ENCODE assay signal across 10 mouse cellular contexts in genomic region chr6:125512950-125513596, GRCm38 (mm10). TPM values are rescaled to one million over a fixed set of nuclear protein-coding genes. Genes with fewer than 3 reads are reported as not detected.
DNase-seq lines count a peak whose midpoint lies in the region; ATAC-seq lines count a peak whose summit lies in the region.
"Had no signal": no experiment of that assay in that cellular context is flagged by ENCODE, and none has a peak within 500 bp of the region (broad histone marks: within the 10 kb centered on the region; RNA-seq: fewer than 3 reads in every experiment).

No protein-coding gene starts in this region.

- ATAC-seq in heart, embryonic 14.5 days (ENCODE audit: insufficient number of reproducible peaks, insufficient read depth, low FRiP score, low read depth) = peak; percentile 73
- peak; percentile 36; the same call in 1 of the 2 replicates for ATAC-seq in stomach, embryonic 15.5 days (ENCODE audit: insufficient read depth, low FRiP score, low read depth)
- ATAC-seq: hindbrain, embryonic 16.5 days had no signal

- H3K4me3 ChIP-seq in heart, embryonic 14.5 days (ENCODE audit: control insufficient read depth in 1 of 2, insufficient read depth in 1 of 2, low read depth in 1 of 2, low read length in 2 of 2) = no peak overlapping the region
- H3K4me3 ChIP-seq in stomach, embryonic 15.5 days (replicated peaks) = no peak overlapping the region
- no peak overlapping the region for H3K4me3 ChIP-seq in midbrain, embryonic 10.5 days

- H3K27me3 ChIP-seq in heart, embryonic 14.5 days (ENCODE audit: control insufficient read depth, insufficient read depth, low read length) = no peaks in the 10 kb centered on the region
- H3K27me3 ChIP-seq in stomach, embryonic 15.5 days (replicated peaks) = no peaks in the 10 kb centered on the region
- no peaks in the 10 kb centered on the region for H3K27me3 ChIP-seq in midbrain, embryonic 10.5 days (ENCODE audit: low read depth, poor library complexity, severe bottlenecking)

- H3K9me3 ChIP-seq in heart, embryonic 14.5 days (ENCODE audit: control insufficient read depth, low read length) = no peaks in the 10 kb centered on the region
- no peaks in the 10 kb centered on the region for H3K9me3 ChIP-seq in stomach, embryonic 15.5 days
- no peaks in the 10 kb centered on the region for H3K9me3 ChIP-seq in midbrain, embryonic 10.5 days (replicated peaks)

- peak; percentile 97 for DNase-seq in heart, adult 11 months
- DNase-seq in heart, postnatal 25 days (ENCODE audit: low spot score) = no peak
- peak; percentile 80 to 84 for DNase-seq in kidney, postnatal 36 days
- DNase-seq in midbrain, embryonic 10.5 days (ENCODE audit: low spot score) = no peak
- no peak for DNase-seq in spleen, postnatal 36 days (ENCODE audit: low spot score in 2 of 2)
- no peak for DNase-seq in frontal cortex, postnatal 10 days (ENCODE audit: low spot score in 2 of 2)

- peaks cover 28 to 33% of the 10 kb centered on the region in 2 experiments for H3K4me1 ChIP-seq in heart, embryonic 14.5 days (ENCODE audit: control insufficient read depth in 2 of 2, insufficient read depth in 2 of 2, low read length in 2 of 2)
- H3K4me1 ChIP-seq in stomach, embryonic 15.5 days = peaks cover 12% of the 10 kb centered on the region
- H3K4me1 ChIP-seq in midbrain, embryonic 10.5 days = peaks cover 5% of the 10 kb centered on the region; the same call in 1 of the 2 replicates

- H3K4me2 ChIP-seq in heart, embryonic 14.5 days (ENCODE audit: low read length) = no peak overlapping the region
- H3K4me2 ChIP-seq in stomach, embryonic 15.5 days = no peak overlapping the region

- H3K36me3 ChIP-seq in heart, embryonic 14.5 days (ENCODE audit: control insufficient read depth, insufficient read depth, low read length) = no peaks in the 10 kb centered on the region
- H3K36me3 ChIP-seq in stomach, embryonic 15.5 days = no peaks in the 10 kb centered on the region
- no peaks in the 10 kb centered on the region for H3K36me3 ChIP-seq in midbrain, embryonic 10.5 days

- no peak overlapping the region for H3K9ac ChIP-seq in heart, embryonic 14.5 days (ENCODE audit: low read length)
- no peak overlapping the region for H3K9ac ChIP-seq in stomach, embryonic 15.5 days

- intact Hi-C loops in heart, postnatal 25 days (cut with DNase I) = no loop called here

- WGBS in heart, embryonic 14.5 days = 47% methylated on average over 6 of the region's 6 CpGs
- 38% methylated on average over 6 of the region's 6 CpGs for WGBS in stomach, embryonic 15.5 days
- 82% methylated on average over 6 of the region's 6 CpGs for WGBS in midbrain, embryonic 10.5 days

- H3K27ac ChIP-seq in heart, embryonic 14.5 days (replicated peaks in 1 of 2; ENCODE audit: control insufficient read depth in 1 of 2, insufficient read depth in 1 of 2, low read depth in 2 of 2, low read length in 2 of 2) = peak overlapping the region; percentile 61 to 72; a peak in 3 of 4 replicates
- peak overlapping the region; percentile 59; the same call in 1 of the 2 replicates for H3K27ac ChIP-seq in stomach, embryonic 15.5 days
- no peak overlapping the region for H3K27ac ChIP-seq in midbrain, embryonic 10.5 days (replicated peaks)

RNA-seq across cellular contexts. Expression of gene Cd9, which starts 18.5 kb away (rescaled TPM):
- 10 to 100 TPM; 57.5 to 63.4 TPM for total RNA-seq in heart, postnatal 25 days (2021)
- polyA plus RNA-seq in heart, embryonic 14.5 days (2014; fragmentation: Nextera tagmentation; extraction: Ambion mirVana) = 88.8 and 91.8 TPM in 2 replicates
- 285 and 317 TPM in 2 replicates for polyA plus RNA-seq in stomach, embryonic 15.5 days (2015; fragmentation: Nextera tagmentation; extraction: Ambion mirVana)
- polyA plus RNA-seq in midbrain, embryonic 10.5 days (2016; fragmentation: Nextera tagmentation; extraction: Ambion mirVana) = 32.9 and 36.3 TPM in 2 replicates

RNA-seq across cellular contexts. Expression of gene Vwf, which starts 33.5 kb away (rescaled TPM):
- total RNA-seq in heart, postnatal 25 days (2021) = 100 to 1,000 TPM; 104 to 114 TPM
- 22.5 and 27.9 TPM in 2 replicates for polyA plus RNA-seq in heart, embryonic 14.5 days (2014; fragmentation: Nextera tagmentation; extraction: Ambion mirVana)
- polyA plus RNA-seq in stomach, embryonic 15.5 days (2015; fragmentation: Nextera tagmentation; extraction: Ambion mirVana) = 5.7 and 6.6 TPM in 2 replicates
- 5.8 and 10.1 TPM in 2 replicates for polyA plus RNA-seq in midbrain, embryonic 10.5 days (2016; fragmentation: Nextera tagmentation; extraction: Ambion mirVana)
- total RNA-seq: CH12.LX had no signal

Comparison
In these comparisons a context has a peak if more than half of its experiments do, and no peak if none do; other contexts are left out.
1. DNase-seq: peak in heart, adult 11 months (single experiment) and kidney, postnatal 36 days (2 of 2); none in heart, postnatal 25 days (single experiment), midbrain, embryonic 10.5 days (single experiment), spleen, postnatal 36 days (0 of 2) and frontal cortex, postnatal 10 days (0 of 2).